Comparison of ENCODE assay signal across 8 mouse cellular contexts in genomic region chr15:83210229-83210628, GRCm38 (mm10). TPM values are rescaled to one million over a fixed set of nuclear protein-coding genes. Genes with fewer than 3 reads are reported as not detected.
DNase-seq lines count a peak whose midpoint lies in the region; ATAC-seq lines count a peak whose summit lies in the region.

No protein-coding gene starts in this region.

- peak overlapping the region; percentile 27 for H3K4me3 ChIP-seq in embryonic facial prominence, embryonic 12.5 days
- H3K4me3 ChIP-seq in heart, embryonic 12.5 days: peak overlapping the region; percentile 3; the same call in 1 of the 2 replicates
- H3K4me3 ChIP-seq in kidney, embryonic 15.5 days (replicated peaks): peak overlapping the region; percentile 32
- H3K4me3 ChIP-seq in liver, embryonic 11.5 days (ENCODE audit: low read depth, low read length): no peak overlapping the region

- peaks cover 17% of the 10 kb centered on the region; the same call in 1 of the 2 replicates for H3K4me1 ChIP-seq in embryonic facial prominence, embryonic 12.5 days
- H3K4me1 ChIP-seq in heart, embryonic 12.5 days (replicated peaks): peaks cover 8% of the 10 kb centered on the region
- H3K4me1 ChIP-seq in kidney, embryonic 15.5 days: peaks cover 12% of the 10 kb centered on the region
- H3K4me1 ChIP-seq in liver, embryonic 11.5 days (replicated peaks; ENCODE audit: control insufficient read depth, insufficient read depth, low read length): peaks cover 3% of the 10 kb centered on the region; the same call in 1 of the 2 replicates

- peak; percentile 68 for DNase-seq in 416B (ENCODE audit: low read depth)
- DNase-seq in adrenal gland, adult (ENCODE audit: inconsistent age in 2 of 2, low spot score in 1 of 2): peak; percentile 73 to 88
- DNase-seq in liver, embryonic 11.5 days (ENCODE audit: low spot score): no peak
- peak; percentile 49 for DNase-seq in neural tube, embryonic 10.5 days (ENCODE audit: extremely low spot score, low spot score)
- DNase-seq in thymus, postnatal 14 days: peak; percentile 23

- ATAC-seq in embryonic facial prominence, embryonic 12.5 days (ENCODE audit: insufficient number of reproducible peaks, insufficient read depth, low FRiP score, low TSS enrichment): no peak
- 0 out of 2 replicates have a peak, but pooled peaks have one; percentile 29 for ATAC-seq in heart, embryonic 12.5 days (ENCODE audit: insufficient number of reproducible peaks, low FRiP score)
- 0 out of 2 replicates have a peak, but pooled peaks have one; percentile 18 for ATAC-seq in kidney, embryonic 15.5 days (replicated peaks; ENCODE audit: low FRiP score)
- no peak for ATAC-seq in liver, embryonic 11.5 days (replicated peaks; ENCODE audit: low FRiP score)

- H3K9me3 ChIP-seq in embryonic facial prominence, embryonic 12.5 days: no peaks in the 10 kb centered on the region
- H3K9me3 ChIP-seq in heart, embryonic 12.5 days (replicated peaks): no peaks in the 10 kb centered on the region
- H3K9me3 ChIP-seq in kidney, embryonic 15.5 days (replicated peaks): no peaks in the 10 kb centered on the region
- H3K9me3 ChIP-seq in liver, embryonic 11.5 days (ENCODE audit: control insufficient read depth, low read length): no peaks in the 10 kb centered on the region

- H3K4me2 ChIP-seq in embryonic facial prominence, embryonic 12.5 days (replicated peaks): peak overlapping the region; percentile 52
- H3K4me2 ChIP-seq in heart, embryonic 12.5 days: peak overlapping the region; percentile 59
- peak overlapping the region; percentile 59 for H3K4me2 ChIP-seq in kidney, embryonic 15.5 days
- peak overlapping the region; percentile 48 for H3K4me2 ChIP-seq in liver, embryonic 11.5 days

- WGBS in embryonic facial prominence, embryonic 12.5 days: 15% methylated on average over 11 of the region's 11 CpGs
- 20% methylated on average over 11 of the region's 11 CpGs for WGBS in heart, embryonic 12.5 days
- WGBS in kidney, embryonic 15.5 days: 19% methylated on average over 11 of the region's 11 CpGs
- 18% methylated on average over 11 of the region's 11 CpGs for WGBS in liver, embryonic 11.5 days

- H3K27ac ChIP-seq in embryonic facial prominence, embryonic 12.5 days: 0 out of 2 replicates have a peak overlapping the region, but pooled peaks have one; percentile 24
- H3K27ac ChIP-seq in heart, embryonic 12.5 days (ENCODE audit: poor library complexity, severe bottlenecking): no peak overlapping the region
- H3K27ac ChIP-seq in kidney, embryonic 15.5 days: no peak overlapping the region
- H3K27ac ChIP-seq in liver, embryonic 11.5 days (ENCODE audit: low read depth, low read length): no peak overlapping the region

- H3K27me3 ChIP-seq in embryonic facial prominence, embryonic 12.5 days: no peaks in the 10 kb centered on the region
- H3K27me3 ChIP-seq in heart, embryonic 12.5 days (replicated peaks): no peaks in the 10 kb centered on the region; the same call in 1 of the 2 replicates
- no peaks in the 10 kb centered on the region for H3K27me3 ChIP-seq in kidney, embryonic 15.5 days
- H3K27me3 ChIP-seq in liver, embryonic 11.5 days (replicated peaks; ENCODE audit: control insufficient read depth, insufficient read depth, low read length): peaks cover 2% of the 10 kb centered on the region; the same call in 1 of the 2 replicates

- no peak overlapping the region for H3K9ac ChIP-seq in embryonic facial prominence, embryonic 12.5 days
- H3K9ac ChIP-seq in heart, embryonic 12.5 days: no peak overlapping the region
- 0 out of 2 replicates have a peak overlapping the region, but pooled peaks have one; percentile 5 for H3K9ac ChIP-seq in kidney, embryonic 15.5 days
- H3K9ac ChIP-seq in liver, embryonic 11.5 days (ENCODE audit: low read depth, low read length): no peak overlapping the region

- H3K36me3 ChIP-seq in embryonic facial prominence, embryonic 12.5 days: no peaks in the 10 kb centered on the region
- H3K36me3 ChIP-seq in heart, embryonic 12.5 days: no peaks in the 10 kb centered on the region
- H3K36me3 ChIP-seq in kidney, embryonic 15.5 days: no peaks in the 10 kb centered on the region
- H3K36me3 ChIP-seq in liver, embryonic 11.5 days (ENCODE audit: control insufficient read depth, insufficient read depth, low read length): no peaks in the 10 kb centered on the region

RNA-seq across cellular contexts. Expression of gene Cyb5r3, which starts 37.8 kb away (rescaled TPM):
- polyA plus RNA-seq in embryonic facial prominence, embryonic 12.5 days (2016; fragmentation: Nextera tagmentation; extraction: Ambion mirVana): 107 and 111 TPM in 2 replicates
- polyA plus RNA-seq in heart, embryonic 12.5 days (2016; fragmentation: Nextera tagmentation; extraction: Ambion mirVana): 132 and 136 TPM in 2 replicates
- polyA plus RNA-seq in kidney, embryonic 15.5 days (2015; fragmentation: Nextera tagmentation; extraction: Ambion mirVana): 150 and 166 TPM in 2 replicates
- polyA plus RNA-seq in liver, embryonic 11.5 days (2014; fragmentation: Nextera tagmentation; extraction: Ambion mirVana): 210 and 219 TPM in 2 replicates

RNA-seq across cellular contexts. Expression of gene A4galt, which starts 41.3 kb away (rescaled TPM):
- 1.3 TPM in 2 replicates for polyA plus RNA-seq in embryonic facial prominence, embryonic 12.5 days (2016; fragmentation: Nextera tagmentation; extraction: Ambion mirVana)
- polyA plus RNA-seq in heart, embryonic 12.5 days (2016; fragmentation: Nextera tagmentation; extraction: Ambion mirVana): 0.18 TPM in 2 replicates
- 19.1 and 20.8 TPM in 2 replicates for polyA plus RNA-seq in kidney, embryonic 15.5 days (2015; fragmentation: Nextera tagmentation; extraction: Ambion mirVana)
- 0.12 TPM in 1 of 2 replicates, not detected in the other for polyA plus RNA-seq in liver, embryonic 11.5 days (2014; fragmentation: Nextera tagmentation; extraction: Ambion mirVana)

Comparison
In these comparisons a context has a peak if more than half of its experiments do, and no peak if none do; other contexts are left out.
1. ATAC-seq: peak in heart, embryonic 12.5 days (single experiment) and kidney, embryonic 15.5 days (single experiment); none in embryonic facial prominence, embryonic 12.5 days (single experiment) and liver, embryonic 11.5 days (single experiment).
2. Peak in every context shown above with its lines, with median percentiles within 50 percentile points of each other: H3K4me2 ChIP-seq.